Comparison of ENCODE assay signal across 8 mouse cellular contexts in genomic region chr10:82178257-82179064, GRCm38 (mm10). TPM values are rescaled to one million over a fixed set of nuclear protein-coding genes. Genes with fewer than 3 reads are reported as not detected.
A peak's percentile ranks its signal among the peaks of the same experiment; 100 is the strongest.
DNase-seq lines count a peak whose midpoint lies in the region; ATAC-seq and TF ChIP-seq lines count a peak whose summit lies in the region.

No protein-coding gene starts in this region.

- TF ChIP-seq CTCF in kidney, postnatal 0 days (IDR thresholded peaks at IDR 0.05; ENCODE audit: low read depth): no peak
- no peak for TF ChIP-seq CTCF in liver, adult 2 months (IDR thresholded peaks at IDR 0.05; ENCODE audit: low read depth, low read length)

- peak overlapping the region; percentile 86 for H3K9ac ChIP-seq in heart, embryonic 13.5 days
- H3K9ac ChIP-seq in kidney, postnatal 0 days (ENCODE audit: low read depth, low read length): peak overlapping the region; percentile 60
- H3K9ac ChIP-seq in liver, adult 2 months (ENCODE audit: low read depth, low read length): peak overlapping the region; percentile 83

- H3K27ac ChIP-seq in heart, embryonic 13.5 days (replicated peaks): peak overlapping the region; percentile 91
- H3K27ac ChIP-seq in kidney, postnatal 0 days: peak overlapping the region; percentile 94
- peak overlapping the region; percentile 73 for H3K27ac ChIP-seq in liver, adult 2 months (replicated peaks; ENCODE audit: insufficient read depth, low read depth, low read length)

- ATAC-seq in CD4-positive, CD25-positive, alpha-beta regulatory T cell, adult 4 months: peak; percentile 88
- ATAC-seq in heart, embryonic 13.5 days (ENCODE audit: extremely low read depth, insufficient number of reproducible peaks, low FRiP score, low TSS enrichment): peak; percentile 88
- ATAC-seq in kidney, postnatal 0 days (replicated peaks; ENCODE audit: low FRiP score, low read depth): peak; percentile 98

- H3K36me3 ChIP-seq in heart, embryonic 13.5 days: no peaks in the 10 kb centered on the region
- H3K36me3 ChIP-seq in kidney, postnatal 0 days (ENCODE audit: insufficient read depth, low read length): no peaks in the 10 kb centered on the region
- no peaks in the 10 kb centered on the region for H3K36me3 ChIP-seq in liver, adult 2 months (ENCODE audit: control insufficient read depth, insufficient read depth, low read length)
- no peaks in the 10 kb centered on the region for H3K36me3 ChIP-seq in myocyte (ENCODE audit: control insufficient read depth, insufficient read depth)

- WGBS in heart, embryonic 13.5 days: 5% methylated on average over 47 of the region's 47 CpGs
- WGBS in kidney, postnatal 0 days: 4% methylated on average over 47 of the region's 47 CpGs
- WGBS in liver, adult 2 months: 4% methylated on average over 47 of the region's 47 CpGs

- peak; percentile 92 for DNase-seq in brain, embryonic 18.5 days (ENCODE audit: low read depth, low spot score)
- DNase-seq in fibroblast of lung, adult 2 months (ENCODE audit: low read depth): peak; percentile 87
- DNase-seq in kidney, postnatal 0 days (ENCODE audit: low spot score): peak; percentile 95
- DNase-seq in liver, adult 2 months (ENCODE audit: extremely low read depth, low read depth, low spot score): peak; percentile 92
- peak; percentile 48 to 73 for DNase-seq in spleen, postnatal 4 days (ENCODE audit: low spot score in 2 of 2)

- peak overlapping the region; percentile 49 for H3ac ChIP-seq in myocyte (ENCODE audit: control insufficient read depth, insufficient read length)

- peaks cover 4% of the 10 kb centered on the region for H3K4me1 ChIP-seq in heart, embryonic 13.5 days
- H3K4me1 ChIP-seq in kidney, postnatal 0 days (replicated peaks; ENCODE audit: insufficient read depth, low read length): no peaks in the 10 kb centered on the region
- peaks cover 3% of the 10 kb centered on the region; the same call in 1 of the 2 replicates for H3K4me1 ChIP-seq in liver, adult 2 months (ENCODE audit: control insufficient read depth, insufficient read depth, low read length)

- peaks cover 20% of the 10 kb centered on the region for H3K9me3 ChIP-seq in heart, embryonic 13.5 days
- H3K9me3 ChIP-seq in kidney, postnatal 0 days (replicated peaks; ENCODE audit: low read length): no peaks in the 10 kb centered on the region

- peak overlapping the region; percentile 75 for H3K4me2 ChIP-seq in heart, embryonic 13.5 days
- peak overlapping the region; percentile 65 for H3K4me2 ChIP-seq in kidney, postnatal 0 days (ENCODE audit: low read length)
- H3K4me2 ChIP-seq in myocyte (ENCODE audit: low read depth): peak overlapping the region; percentile 96

- H3K79me2 ChIP-seq in liver, adult 2 months (ENCODE audit: control insufficient read depth, insufficient read depth, low read length): no peaks in the 10 kb centered on the region
- no peaks in the 10 kb centered on the region for H3K79me2 ChIP-seq in myocyte (ENCODE audit: control insufficient read depth, insufficient read depth)

- peak; percentile 22; the same call in 1 of the 2 replicates for TF ChIP-seq POLR2A in liver, adult 2 months (IDR thresholded peaks at IDR 0.05; ENCODE audit: extremely low read depth, insufficient read depth, low read length)
- peak; percentile 84 for TF ChIP-seq POLR2A in myocyte (IDR thresholded peaks at IDR 0.05; ENCODE audit: insufficient read length, low read depth)

- H3K4me3 ChIP-seq in heart, embryonic 13.5 days: peak overlapping the region; percentile 62
- H3K4me3 ChIP-seq in kidney, postnatal 0 days (replicated peaks; ENCODE audit: low read depth, low read length): peak overlapping the region; percentile 54
- H3K4me3 ChIP-seq in liver, adult 2 months (ENCODE audit: insufficient read depth, low read depth, low read length): peak overlapping the region; percentile 74
- H3K4me3 ChIP-seq in myocyte: peak overlapping the region; percentile 29

- H3K27me3 ChIP-seq in heart, embryonic 13.5 days (replicated peaks): no peaks in the 10 kb centered on the region
- no peaks in the 10 kb centered on the region for H3K27me3 ChIP-seq in kidney, postnatal 0 days (ENCODE audit: insufficient read depth, low read length)
- no peaks in the 10 kb centered on the region for H3K27me3 ChIP-seq in liver, adult 2 months (ENCODE audit: control insufficient read depth, insufficient read depth, low read length)
- H3K27me3 ChIP-seq in myocyte (ENCODE audit: control insufficient read depth, insufficient read depth, insufficient read length): no peaks in the 10 kb centered on the region

TF ChIP-seq in myocyte, 11 proteins besides CTCF, POLR2A, EP300 and RAD21:
- peak; percentile 77 for TF ChIP-seq POLR2AphosphoS2 (IDR thresholded peaks at IDR 0.05; ENCODE audit: insufficient read length, low read depth)
- peak in 2 of 3 experiments; percentile 42 to 48 for TF ChIP-seq MYOD1 (IDR thresholded peaks at IDR 0.05; ENCODE audit: control insufficient read depth in 1 of 3, insufficient read length in 2 of 3, low read depth in 2 of 3)
- TF ChIP-seq MAX (IDR thresholded peaks at IDR 0.05; ENCODE audit: low read depth): no peak
- TF ChIP-seq USF1 (IDR thresholded peaks at IDR 0.05; ENCODE audit: low read depth): no peak
- TF ChIP-seq MYOG (IDR thresholded peaks at IDR 0.05; ENCODE audit: control insufficient read depth in 1 of 3, insufficient read depth in 1 of 3, insufficient read length in 2 of 3, low read depth in 2 of 3): peak in 1 of 3 experiments; percentile 61
- TF ChIP-seq CEBPB (IDR thresholded peaks at IDR 0.05; ENCODE audit: insufficient read depth, poor library complexity, severe bottlenecking): no peak

RNA-seq across cellular contexts. Expression of gene AU041133, which starts 50.6 kb away (rescaled TPM):
- 10 to 100 TPM in 1 of 2 experiments, 1 to 10 TPM in 1; 9.0 to 13.8 TPM for polyA plus RNA-seq in CD4-positive, CD25-positive, alpha-beta regulatory T cell, adult 4 months (2017; shearing (Covaris generic))
- polyA plus RNA-seq in heart, embryonic 13.5 days (2015; fragmentation: Nextera tagmentation; extraction: Ambion mirVana): 3.4 and 4.4 TPM in 2 replicates
- polyA plus RNA-seq in kidney, postnatal 0 days (2015; fragmentation: Nextera tagmentation; extraction: Ambion mirVana): 5.9 and 6.4 TPM in 2 replicates
- 2.6 and 3.4 TPM in 2 replicates for total RNA-seq in liver, adult 2 months (2014; rRNA removed)
- 0.22 and 0.37 TPM in 2 replicates for polyA plus RNA-seq in liver, adult 2 months (2012; rRNA removed)
- 0.64 TPM for polyA plus RNA-seq in myocyte (2012; fragmentation: generic; extraction: Trizol)

Comparison
In these comparisons a context has a peak if more than half of its experiments do, and no peak if none do; other contexts are left out.
1. Peak in every context shown above with its lines: DNase-seq, ATAC-seq, H3K4me3 ChIP-seq and H3K27ac ChIP-seq.